Mouse (Mus musculus): ENCODE measurements around the gene Tpi1. TPM values are rescaled to one million over a fixed set of nuclear protein-coding genes. Genes with fewer than 3 reads are reported as not detected.

The Tpi1 gene
- total RNA-seq (2015; ENCODE audit: low replicate concordance), result 19.1 and 64.1 TPM in 2 replicates
- total RNA-seq (2017; ENCODE audit: low replicate concordance), result 17.7 and 17.9 TPM in 2 replicates

GRCm38 (mm10) chr6:124813933-124814332 is at the start of gene Tpi1:
Tpi1 (minus strand) TSS chr6:124814296.
- ATAC-seq (replicated peaks; ENCODE audit: low FRiP score, poor library complexity, severe bottlenecking), result peak; percentile 87

- ATAC-seq (replicated peaks; ENCODE audit: low FRiP score, poor library complexity, severe bottlenecking), result no peak
These were observed 49.1 kb upstream of the Tpi1 start for GRCm38 (mm10) chr6:124863125-124863657.

- ATAC-seq (replicated peaks; ENCODE audit: low FRiP score, poor library complexity, severe bottlenecking), result no peak
These were observed 48.5 kb upstream of the Tpi1 start for GRCm38 (mm10) chr6:124862406-124863124.

- ATAC-seq (replicated peaks; ENCODE audit: low FRiP score, poor library complexity, severe bottlenecking), result no peak
These were observed 47.7 kb upstream of the Tpi1 start for GRCm38 (mm10) chr6:124861802-124862201.

GRCm38 (mm10) chr6:124861266-124861665 is 47.2 kb upstream of the Tpi1 start:
- ATAC-seq (replicated peaks; ENCODE audit: low FRiP score, poor library complexity, severe bottlenecking), result no peak

GRCm38 (mm10) chr6:124860511-124860910 is 46.4 kb upstream of the Tpi1 start:
- no peak for ATAC-seq (replicated peaks; ENCODE audit: low FRiP score, poor library complexity, severe bottlenecking)

- ATAC-seq (replicated peaks; ENCODE audit: low FRiP score, poor library complexity, severe bottlenecking), result peak; percentile 67
These were observed 45.6 kb upstream of the Tpi1 start for GRCm38 (mm10) chr6:124859725-124860124.

GRCm38 (mm10) chr6:124858561-124859318 is 44.6 kb upstream of the Tpi1 start:
- no peak for ATAC-seq (replicated peaks; ENCODE audit: low FRiP score, poor library complexity, severe bottlenecking)

GRCm38 (mm10) chr6:124857840-124858530 is 43.9 kb upstream of the Tpi1 start:
- ATAC-seq (replicated peaks; ENCODE audit: low FRiP score, poor library complexity, severe bottlenecking), result no peak

- no peak for ATAC-seq (replicated peaks; ENCODE audit: low FRiP score, poor library complexity, severe bottlenecking)
These were observed 43.1 kb upstream of the Tpi1 start, which contains the start of gene P3h3 for GRCm38 (mm10) chr6:124856916-124857839. P3h3 (minus strand) TSS chr6:124857752.

- no peak for ATAC-seq (replicated peaks; ENCODE audit: low FRiP score, poor library complexity, severe bottlenecking)
These were observed 42.2 kb upstream of the Tpi1 start for GRCm38 (mm10) chr6:124856321-124856720.

GRCm38 (mm10) chr6:124854647-124855046 is 40.6 kb upstream of the Tpi1 start:
- no peak for ATAC-seq (replicated peaks; ENCODE audit: low FRiP score, poor library complexity, severe bottlenecking)

- no peak for ATAC-seq (replicated peaks; ENCODE audit: low FRiP score, poor library complexity, severe bottlenecking)
These were observed 36.4 kb upstream of the Tpi1 start for GRCm38 (mm10) chr6:124850535-124850934.

- ATAC-seq (replicated peaks; ENCODE audit: low FRiP score, poor library complexity, severe bottlenecking), result peak; percentile 86
These were observed 33.2 kb upstream of the Tpi1 start for GRCm38 (mm10) chr6:124847305-124847704.

GRCm38 (mm10) chr6:124840241-124841167 is 26.4 kb upstream of the Tpi1 start, which contains the start of gene Gnb3:
Gnb3 (minus strand) TSS chr6:124840275.
- ATAC-seq (replicated peaks; ENCODE audit: low FRiP score, poor library complexity, severe bottlenecking), result no peak

GRCm38 (mm10) chr6:124839805-124840204 is 25.7 kb upstream of the Tpi1 start:
- ATAC-seq (replicated peaks; ENCODE audit: low FRiP score, poor library complexity, severe bottlenecking), result no peak

GRCm38 (mm10) chr6:124836411-124836810 is 22.3 kb upstream of the Tpi1 start:
- no peak for ATAC-seq (replicated peaks; ENCODE audit: low FRiP score, poor library complexity, severe bottlenecking)

- ATAC-seq (replicated peaks; ENCODE audit: low FRiP score, poor library complexity, severe bottlenecking), result no peak
These were observed 21.4 kb upstream of the Tpi1 start for GRCm38 (mm10) chr6:124835531-124835930.

Measured in erythroid progenitor cell, adult 5-6 weeks (primary cell).